Mouse (Mus musculus) intestine, embryonic 14.5 days (tissue): Measurements from ENCODE around the gene Gipc3. TPM values are rescaled to one million over a fixed set of nuclear protein-coding genes. Genes with fewer than 3 reads are reported as not detected.
A peak's percentile ranks its signal among the peaks of the same experiment; 100 is the strongest.

Experiments used
- ATAC-seq: fragments of 200-750 bp; cut with Nextera tagmentation; replicated peaks from 2 replicates; pipeline ENCODE4 v1.8.0; 2017; ENCODE audit warnings: low read depth, moderate number of reproducible peaks, moderate TSS enrichment, moderate library complexity; ENCODE audit not compliant: low FRiP score, low TSS enrichment
- DNase-seq: peaks from one replicate; pipeline ENCODE4 v3.0.0-alpha.2; 2018; ENCODE audit warnings: low spot score
- H3K27ac ChIP-seq: fragments of 300-500 bp; sonication (generic); 2 replicates; pipeline ENCODE4 v1.5.1; 2014; ENCODE audit warnings: low read depth, mild to moderate bottlenecking, control low read depth
- H3K27me3 ChIP-seq: fragments of 300-500 bp; sonication (generic); replicated peaks from 2 replicates; pipeline ENCODE4 v1.6.1; 2014; ENCODE audit warnings: low read length, control low read depth; ENCODE audit not compliant: control insufficient read depth, insufficient read depth
- H3K36me3 ChIP-seq: fragments of 300-500 bp; sonication (generic); 2 replicates; pipeline ENCODE4 v1.6.1; 2014; ENCODE audit warnings: low read length, control low read depth; ENCODE audit not compliant: control insufficient read depth, insufficient read depth
- H3K4me1 ChIP-seq: fragments of 300-500 bp; sonication (generic); replicated peaks from 2 replicates; pipeline ENCODE4 v1.6.1; 2014; ENCODE audit warnings: low read length, control low read depth, mixed read lengths; ENCODE audit not compliant: control insufficient read depth, insufficient read depth
- H3K4me2 ChIP-seq: fragments of 300-500 bp; sonication (generic); 2 replicates; pipeline ENCODE4 v1.6.1; 2014; ENCODE audit warnings: low read length
- H3K4me3 ChIP-seq: fragments of 300-500 bp; sonication (generic); 2 replicates; pipeline ENCODE4 v1.5.1; 2014; ENCODE audit warnings: low read depth, low read length, control low read depth, mixed read lengths
- H3K9ac ChIP-seq: fragments of 300-500 bp; sonication (generic); 2 replicates; pipeline ENCODE4 v1.6.1; 2014; ENCODE audit warnings: mild to moderate bottlenecking, low read length
- H3K9me3 ChIP-seq: fragments of 300-500 bp; sonication (generic); 2 replicates; pipeline ENCODE4 v1.6.1; 2016; ENCODE audit warnings: low read length, control low read depth; ENCODE audit not compliant: control insufficient read depth
- WGBS: fragments of 180-500 bp; shearing (Covaris S2); extraction: QIAGEN DNeasy Blood & Tissue Kit; methylation state at CpG from one replicate; pipeline ENCODE4 v1.1.7; 2014; 5-methylcytosine and 5-hydroxymethylcytosine counted together
- polyA plus RNA-seq: library from polyadenylated mRNA; unstranded; fragments of >200 nt; fragmentation: Nextera tagmentation; extraction: Ambion mirVana; gene quantifications from 2 replicates; pipeline ENCODE4 v1.2.1, GENCODE M21; 2014

Gipc3 gene
- polyA plus RNA-seq, 1 experiment from 2014 or later, result 0.07 TPM

GRCm38 (mm10) chr10:81385603-81386306 lies 42.7 kb upstream of the Gipc3 start:
- Histone ChIP-seq H3K9me3 (no peaks in the 10 kb centered on the region), H3K4me2 (peak overlapping the region; percentile 96), H3K4me1 (peaks cover 14% of the 10 kb centered on the region), H3K36me3 (peaks cover 32% of the 10 kb centered on the region), H3K27me3 (no peaks in the 10 kb centered on the region), H3K9ac (0 out of 2 replicates have a peak overlapping the region, but pooled peaks have one; percentile 87), H3K4me3 (0 out of 2 replicates have a peak overlapping the region, but pooled peaks have one; percentile 97), H3K27ac (no peak overlapping the region)
- 70% methylated on average over 22 of the region's 22 CpGs for WGBS
- ATAC-seq (no peak), DNase-seq (no peak)

- peak overlapping the region; percentile 97 for H3K4me3 ChIP-seq
- no peak for DNase-seq
- peaks cover 32% of the 10 kb centered on the region for H3K36me3 ChIP-seq
- H3K27me3 ChIP-seq, result no peaks in the 10 kb centered on the region
- peak overlapping the region; percentile 87 for H3K9ac ChIP-seq
- H3K9me3 ChIP-seq, result no peaks in the 10 kb centered on the region
- peak overlapping the region; percentile 85 for H3K27ac ChIP-seq
- under 1% methylated on average over 19 of the region's 19 CpGs for WGBS
- H3K4me2 ChIP-seq, result peak overlapping the region; percentile 96
- peak; percentile 12; the same call in 1 of the 2 replicates for ATAC-seq
- peaks cover 14% of the 10 kb centered on the region for H3K4me1 ChIP-seq
Measured at GRCm38 (mm10) chr10:81384605-81384982, 41.5 kb upstream of the Gipc3 start.

GRCm38 (mm10) chr10:81383802-81384604 lies 40.9 kb upstream of the Gipc3 start, which contains the start of the genes Dohh and Gm48551:
Dohh (plus strand) TSS chr10:81384428.
Gm48551 (plus strand) TSS chr10:81384466.
- WGBS, result 4% methylated on average over 51 of the region's 54 CpGs
- no peaks in the 10 kb centered on the region for H3K9me3 ChIP-seq
- H3K36me3 ChIP-seq, result peaks cover 32% of the 10 kb centered on the region
- peak within 1 kb of the TSS; percentile 96 for H3K4me2 ChIP-seq
- ATAC-seq, result peak; percentile 91
- peak within 1 kb of the TSS; percentile 87 for H3K9ac ChIP-seq
- peak; percentile 100 for DNase-seq
- H3K27me3 ChIP-seq, result no peaks in the 10 kb centered on the region
- peak within 1 kb of the TSS; percentile 97 for H3K4me3 ChIP-seq
- H3K4me1 ChIP-seq, result peaks cover 10% of the 10 kb centered on the region
- peak within 1 kb of the TSS; percentile 85 for H3K27ac ChIP-seq

- peaks cover 12% of the 10 kb centered on the region for H3K36me3 ChIP-seq
- no peak overlapping the region for H3K4me2 ChIP-seq
- H3K4me3 ChIP-seq, result no peak overlapping the region
- H3K27me3 ChIP-seq, result no peaks in the 10 kb centered on the region
- DNase-seq (peak; percentile 58), ATAC-seq (no peak)
- WGBS, result 68% methylated on average over 5 of the region's 5 CpGs
- H3K27ac ChIP-seq, result no peak overlapping the region
- peaks cover 16% of the 10 kb centered on the region for H3K4me1 ChIP-seq
- H3K9me3 ChIP-seq, result no peaks in the 10 kb centered on the region
- H3K9ac ChIP-seq, result no peak overlapping the region
Measured at GRCm38 (mm10) chr10:81382039-81382438, 39.0 kb upstream of the Gipc3 start.

- Histone ChIP-seq H3K4me3 (no peak overlapping the region), H3K27ac (no peak overlapping the region), H3K27me3 (no peaks in the 10 kb centered on the region), H3K9ac (no peak overlapping the region), H3K4me2 (no peak overlapping the region), H3K4me1 (peaks cover 16% of the 10 kb centered on the region), H3K36me3 (peaks cover 8% of the 10 kb centered on the region), H3K9me3 (no peaks in the 10 kb centered on the region)
- WGBS, result 86% methylated on average over 6 of the region's 6 CpGs
- ATAC-seq (no peak), DNase-seq (no peak)
Measured at GRCm38 (mm10) chr10:81379809-81380378, 36.8 kb upstream of the Gipc3 start.

GRCm38 (mm10) chr10:81379183-81379553 lies 36.1 kb upstream of the Gipc3 start:
- no peak for DNase-seq
- H3K27me3 ChIP-seq, result no peaks in the 10 kb centered on the region

GRCm38 (mm10) chr10:81378553-81379182 lies 35.6 kb upstream of the Gipc3 start:
- under 1% methylated on average over 46 of the region's 46 CpGs for WGBS
- ATAC-seq (peak; percentile 92), DNase-seq (peak; percentile 100)
- H3K9ac ChIP-seq, result peak overlapping the region; percentile 85
- H3K4me1 ChIP-seq, result peaks cover 15% of the 10 kb centered on the region
- H3K36me3 ChIP-seq, result peaks cover 19% of the 10 kb centered on the region
- no peaks in the 10 kb centered on the region for H3K9me3 ChIP-seq
- H3K4me3 ChIP-seq, result peak overlapping the region; percentile 71
- peak overlapping the region; percentile 58 for H3K4me2 ChIP-seq
- H3K27me3 ChIP-seq, result no peaks in the 10 kb centered on the region
- H3K27ac ChIP-seq, result peak overlapping the region; percentile 81

More at GRCm38 (mm10) chr10:81379183-81379553, 36.1 kb upstream of the Gipc3 start:
- Histone ChIP-seq H3K4me3 (peak overlapping the region; percentile 71), H3K9ac (peak overlapping the region; percentile 53), H3K4me2 (peak overlapping the region; percentile 58), H3K27ac (peak overlapping the region; percentile 81), H3K9me3 (no peaks in the 10 kb centered on the region), H3K4me1 (peaks cover 15% of the 10 kb centered on the region), H3K36me3 (peaks cover 14% of the 10 kb centered on the region)
- ATAC-seq, result no peak
- 56% methylated on average over 3 of the region's 3 CpGs for WGBS
